Mouse (Mus musculus) bone marrow macrophage, adult 2 months (primary cell): ENCODE results near the gene Cryba4.

Source experiments
- CTCF ChIP-seq: IDR thresholded peaks from 2 replicates; pipeline ENCODE4 v1.5.1; 2012; ENCODE audit warnings: low read depth, mild to moderate bottlenecking, low read length, moderate library complexity
- POLR2A ChIP-seq: IDR thresholded peaks from 2 replicates; pipeline ENCODE4 v1.6.1; 2012; ENCODE audit warnings: mild to moderate bottlenecking, low read depth, low read length, borderline replicate concordance

DNA sequence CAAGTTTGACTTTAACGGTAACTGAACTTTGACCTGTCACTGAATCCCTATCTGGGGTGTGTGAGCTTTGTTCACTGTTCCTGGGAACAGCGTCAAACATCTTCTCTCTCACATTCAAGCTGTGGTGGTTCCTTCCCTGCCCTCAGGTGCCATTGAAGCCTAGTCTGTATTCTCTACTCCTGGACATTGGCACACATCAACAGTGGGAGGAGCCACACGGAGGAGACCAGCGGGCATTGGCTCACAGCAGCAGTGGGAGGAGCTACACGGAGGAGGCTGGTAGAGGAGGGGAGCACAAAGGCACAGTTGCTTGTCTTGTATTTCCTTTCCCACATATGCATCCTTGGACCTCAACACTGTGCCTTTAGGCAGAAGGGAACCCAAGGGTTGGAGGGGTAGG is 9.3 kb downstream of the Cryba4 start:
- TF ChIP-seq POLR2A (no peak), CTCF (no peak)
